Mouse (Mus musculus) T-cell, adult 2 months (primary cell): Measurements from ENCODE around the gene Olfr635.
"Not testable (repeated sequence)": the region's sequence is repeated elsewhere in the genome, so short reads cannot be mapped to it uniquely, and the experiment has no call there.

ENCODE experiments used
- DNase-seq: peaks from one replicate; pipeline ENCODE4 v3.0.0; 2022; ENCODE audit warnings: low spot score

Gene Olfr635

GRCm38 (mm10) chr7:103970852-103971251, at the start of gene Olfr635:
Gene Olfr635 (plus strand): TSS chr7:103971152.
- no peak for DNase-seq

GRCm38 (mm10) chr7:103928525-103928924, 42.4 kb upstream of the Olfr635 start, which contains the start of gene Olfr631:
Gene Olfr631 (plus strand): TSS chr7:103928825.
- no peak for DNase-seq

- DNase-seq: no peak
Observed at GRCm38 (mm10) chr7:103934264-103934663, 36.7 kb upstream of the Olfr635 start, which contains the start of gene Olfr632. Gene Olfr632 (plus strand): TSS chr7:103934347.

GRCm38 (mm10) chr7:103942730-103943129, 28.2 kb upstream of the Olfr635 start:
- peak; percentile 6 for DNase-seq

- DNase-seq: no peak
Observed at GRCm38 (mm10) chr7:103944137-103944536, 26.8 kb upstream of the Olfr635 start, which contains the start of gene Olfr633. Gene Olfr633 (plus strand): TSS chr7:103944437.

GRCm38 (mm10) chr7:103966873-103967272, 4.1 kb upstream of the Olfr635 start:
- DNase-seq: not testable (repeated sequence)

GRCm38 (mm10) chr7:103971782-103972181, 830 bp downstream of the Olfr635 start:
- DNase-seq: no peak

- DNase-seq: no peak
Observed at GRCm38 (mm10) chr7:103998446-103998845, 27.5 kb downstream of the Olfr635 start, which contains the start of gene Olfr638. Gene Olfr638 (plus strand): TSS chr7:103998746.

- no peak for DNase-seq
Observed at GRCm38 (mm10) chr7:103999124-103999523, 28.2 kb downstream of the Olfr635 start.

GRCm38 (mm10) chr7:104017203-104017602, 46.3 kb downstream of the Olfr635 start, which contains the start of gene Olfr639:
Gene Olfr639 (minus strand): TSS chr7:104017303.
- no peak for DNase-seq

- no peak for DNase-seq
Observed at GRCm38 (mm10) chr7:104018953-104019352, 48.0 kb downstream of the Olfr635 start.

- no peak for DNase-seq
Observed at GRCm38 (mm10) chr7:104021651-104022050, 50.7 kb downstream of the Olfr635 start.

GRCm38 (mm10) chr7:104025473-104025872, 54.5 kb downstream of the Olfr635 start, which contains the start of gene Olfr640:
Gene Olfr640 (minus strand): TSS chr7:104025573.
- DNase-seq: no peak

GRCm38 (mm10) chr7:104026978-104027377, 56.0 kb downstream of the Olfr635 start:
- no peak for DNase-seq

GRCm38 (mm10) chr7:104035145-104035544, 64.2 kb downstream of the Olfr635 start, which contains the start of gene Olfr641:
Gene Olfr641 (plus strand): TSS chr7:104035445.
- no peak for DNase-seq
